Mouse (Mus musculus) hindlimb bud, embryonic 11.5 days (tissue): ENCODE measurements at regions not wholly inside any gene's neighbourhood (a gene's known extent, or its start where the extent isn't known, plus 50 kb on each side); places are given as distances from the start of the nearest gene placed in this dataset.

ENCODE experiments used
- DNase-seq: peaks from one replicate; pipeline ENCODE4 v3.0.0-alpha.2; 2012; ENCODE audit warnings: low read depth, low spot score; ENCODE audit errors: extremely low spot score

DNA sequence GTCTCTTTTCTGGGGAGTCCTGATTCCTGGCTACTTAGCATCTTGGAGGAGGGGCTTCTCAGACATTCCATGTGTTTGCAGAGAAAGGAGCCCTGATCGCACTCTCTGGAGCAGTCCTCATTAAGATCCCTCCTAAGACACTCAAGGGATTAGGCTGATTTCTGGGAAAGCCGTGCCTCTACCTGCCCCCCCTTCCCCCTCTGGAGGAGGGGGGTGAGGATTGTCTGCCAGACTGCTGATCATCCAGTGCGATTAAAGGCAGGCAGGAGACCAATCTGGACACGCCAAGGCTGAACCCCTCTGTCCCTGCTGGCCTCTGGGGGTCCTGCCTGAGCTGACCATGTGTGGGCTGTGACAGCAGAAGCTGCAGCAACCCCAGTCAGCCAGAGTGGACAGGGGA, 65.4 kb downstream of the Vegfa start:
- DNase-seq, result no peak

- no peak for DNase-seq
Measured at GRCm38 (mm10) chr17:45964031-45964430, 68.1 kb downstream of the Vegfa start.

DNA sequence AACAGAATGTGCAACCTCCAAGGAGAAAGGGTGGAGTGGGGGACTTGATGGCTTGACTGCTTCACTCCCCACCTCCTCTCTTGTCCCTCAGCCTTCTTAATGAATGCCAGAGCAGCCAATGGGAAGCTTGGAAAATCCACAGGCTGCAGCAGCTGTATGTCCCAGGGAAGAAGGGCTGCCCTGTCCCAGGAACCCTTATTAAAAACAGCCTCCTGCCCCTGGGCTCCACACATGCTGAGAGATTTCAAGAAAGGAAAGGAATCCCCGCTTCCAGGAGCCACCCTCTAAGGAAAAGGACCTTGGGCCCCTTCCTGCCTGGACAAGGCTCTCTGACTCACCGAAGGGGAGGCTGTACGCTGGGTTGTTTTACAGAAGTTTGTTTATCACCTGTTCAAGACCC, 68.8 kb downstream of the Vegfa start:
- DNase-seq, result no peak

DNA sequence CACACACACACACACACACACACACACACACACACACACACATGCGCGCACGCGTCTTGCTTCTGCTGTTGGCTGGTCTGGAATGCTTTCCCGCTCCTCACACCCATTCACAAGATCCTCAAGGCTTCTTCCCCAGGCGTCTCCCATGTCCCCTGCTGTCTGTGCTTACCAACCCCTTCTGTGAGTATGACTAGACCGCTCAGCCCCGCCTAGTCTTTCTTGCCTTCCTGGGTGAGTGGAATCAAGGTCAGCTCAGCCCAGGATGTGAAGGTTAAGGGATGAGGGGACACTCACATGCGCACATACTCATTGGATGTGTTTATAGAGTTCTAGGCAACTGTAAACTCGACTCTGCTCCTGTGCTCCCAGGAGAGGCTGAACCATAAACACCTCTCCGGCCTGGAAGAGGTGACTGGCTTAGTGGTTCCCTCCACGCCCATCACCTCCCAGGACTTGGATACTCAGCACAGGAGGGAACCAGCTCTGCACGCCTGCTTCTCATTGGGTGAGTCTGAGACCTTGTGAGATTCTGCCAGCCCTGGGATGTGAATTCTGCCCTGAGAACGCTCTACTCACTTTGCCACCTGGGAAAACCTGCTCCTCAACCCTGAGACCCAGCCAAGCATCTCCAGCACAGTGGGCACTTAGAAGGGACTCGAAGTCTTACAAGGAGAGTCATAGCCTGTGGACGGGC, 70.4 kb downstream of the Vegfa start:
- DNase-seq, result no peak

- no peak for DNase-seq
Measured at GRCm38 (mm10) chr17:45958094-45958881, 73.9 kb downstream of the Vegfa start.

DNA sequence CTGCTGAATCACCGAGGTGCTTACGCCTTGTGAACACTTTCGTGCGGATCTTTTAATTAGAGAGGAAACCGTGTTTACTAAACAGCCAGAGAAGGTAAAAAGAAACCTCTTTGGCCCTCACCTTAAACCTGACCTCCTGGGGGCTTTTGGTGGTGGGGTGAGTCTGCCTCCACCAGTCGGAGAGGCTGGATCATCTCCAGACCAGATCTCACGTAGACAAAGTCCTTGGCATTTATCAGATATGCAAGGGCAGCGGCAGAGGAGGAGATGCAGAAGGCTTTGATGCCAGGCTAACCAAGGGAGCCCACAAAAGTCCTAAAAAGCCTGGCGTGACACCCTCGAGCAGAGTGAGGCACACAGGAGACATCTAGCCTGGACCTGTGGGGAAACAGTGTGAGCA, 76.7 kb downstream of the Vegfa start:
- no peak for DNase-seq

DNA sequence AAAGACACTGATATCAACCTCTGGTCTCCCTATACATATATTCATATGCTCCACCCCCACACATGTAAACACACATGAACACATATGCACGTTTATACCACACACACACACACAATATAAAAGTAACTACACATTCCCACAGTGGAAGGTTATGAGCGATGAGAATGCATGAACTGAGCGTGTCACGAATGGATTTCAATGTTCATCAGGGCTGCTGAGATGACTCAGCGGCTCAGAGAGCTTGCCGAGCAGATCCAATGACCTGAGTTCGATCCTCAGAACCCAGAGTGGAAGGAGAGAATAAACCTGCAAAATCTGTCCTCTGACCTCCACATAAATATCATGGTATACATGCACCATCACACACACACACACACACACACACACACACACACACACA, 77.3 kb downstream of the Vegfa start:
- no peak for DNase-seq

DNA sequence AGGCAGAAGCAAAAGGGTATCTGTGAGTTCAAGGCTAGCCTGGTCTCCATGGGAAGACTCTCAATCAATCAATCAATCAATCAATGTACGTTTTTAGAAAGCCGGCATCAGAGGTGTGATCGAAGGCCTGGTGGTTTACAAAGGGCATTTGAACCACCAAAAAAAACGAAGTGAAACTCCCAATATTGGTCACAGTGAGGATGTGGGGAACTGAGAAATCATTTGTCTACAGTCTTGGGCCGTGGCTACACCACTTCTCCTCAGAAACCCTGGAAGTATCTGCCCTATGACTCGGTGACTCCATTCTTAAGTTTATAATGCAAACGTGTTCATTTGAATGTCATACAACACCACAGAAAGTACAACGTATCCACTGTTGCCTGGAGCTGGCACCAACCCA, 78.6 kb downstream of the Vegfa start:
- no peak for DNase-seq

DNA sequence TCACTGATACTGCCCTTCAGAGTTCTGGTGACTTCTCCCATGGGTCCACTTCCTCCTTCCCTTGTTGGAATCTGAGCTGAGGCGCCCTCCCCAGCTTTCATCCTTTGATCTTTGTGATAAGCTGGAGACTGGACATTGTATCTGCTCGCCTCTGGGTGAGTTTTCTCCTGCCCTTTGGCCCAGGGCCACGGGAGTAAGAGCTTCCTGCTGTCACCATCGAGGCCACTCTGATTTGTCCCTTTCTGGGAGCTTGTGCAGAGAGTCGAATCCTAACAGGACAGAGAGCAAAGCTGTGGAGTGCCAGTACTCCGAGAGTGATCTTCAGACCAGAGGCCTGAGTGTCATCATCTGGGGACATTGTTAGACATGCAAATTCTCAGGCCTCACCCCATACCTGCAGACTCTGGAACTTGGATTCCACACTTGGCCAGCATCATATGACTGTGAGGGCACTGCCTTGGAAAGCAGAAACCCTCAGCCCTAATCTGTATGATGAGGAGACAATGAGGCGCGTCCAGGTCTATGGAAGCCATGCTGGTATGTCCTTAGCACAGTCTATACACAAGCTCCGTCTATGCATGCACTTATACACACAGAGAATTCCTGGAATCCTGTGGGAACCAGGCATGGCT, 81.5 kb downstream of the Vegfa start:
- no peak for DNase-seq

DNA sequence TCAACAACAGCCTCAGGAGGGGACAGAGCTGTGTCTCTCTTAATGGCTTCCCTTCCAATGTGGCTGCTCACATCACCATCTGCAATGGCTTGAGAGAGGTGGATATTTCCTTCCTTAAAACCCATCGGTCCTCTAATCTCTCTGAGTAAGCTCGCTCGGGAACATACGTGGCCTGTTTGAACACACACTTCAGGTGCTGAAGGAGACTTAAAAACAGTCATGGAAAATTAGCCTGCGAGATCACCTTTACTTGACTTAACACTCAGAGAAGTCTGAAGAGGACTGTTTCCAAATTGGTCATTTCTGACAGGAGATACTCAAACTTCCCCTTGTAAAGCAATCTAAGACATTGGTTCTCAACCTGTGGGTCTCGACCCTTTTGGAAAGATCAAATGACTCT, 83.0 kb downstream of the Vegfa start:
- no peak for DNase-seq

DNA sequence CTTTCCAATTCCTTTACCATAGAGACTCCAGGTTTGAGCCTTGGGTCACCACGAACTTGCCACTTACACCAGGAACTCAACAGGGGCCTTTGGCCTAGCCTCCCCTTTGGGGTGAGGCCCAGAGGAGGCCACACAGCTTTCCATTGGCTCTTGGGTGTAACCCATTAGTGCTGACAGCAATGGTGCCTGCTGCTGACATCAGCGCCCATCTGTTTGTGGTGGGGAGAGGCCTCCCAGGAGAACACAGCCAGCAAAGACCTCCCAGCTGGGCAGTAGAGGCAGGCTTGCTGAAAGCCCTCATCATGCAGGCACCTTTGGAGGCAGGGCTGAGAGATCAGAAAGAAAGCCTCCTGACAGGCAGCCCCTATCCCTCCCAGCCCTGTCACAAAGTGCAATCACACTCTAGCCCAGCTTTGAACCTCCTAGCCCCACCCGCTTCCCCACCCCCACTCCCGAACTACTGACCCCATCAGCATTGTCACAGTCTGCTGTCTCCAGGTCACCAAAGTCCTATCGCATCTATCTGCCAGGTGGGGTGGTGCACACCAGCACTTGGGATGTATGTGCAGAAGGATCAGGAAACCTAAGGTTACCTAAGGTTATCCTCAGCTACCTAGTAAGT, 83.7 kb downstream of the Vegfa start:
- DNase-seq, result no peak

DNA sequence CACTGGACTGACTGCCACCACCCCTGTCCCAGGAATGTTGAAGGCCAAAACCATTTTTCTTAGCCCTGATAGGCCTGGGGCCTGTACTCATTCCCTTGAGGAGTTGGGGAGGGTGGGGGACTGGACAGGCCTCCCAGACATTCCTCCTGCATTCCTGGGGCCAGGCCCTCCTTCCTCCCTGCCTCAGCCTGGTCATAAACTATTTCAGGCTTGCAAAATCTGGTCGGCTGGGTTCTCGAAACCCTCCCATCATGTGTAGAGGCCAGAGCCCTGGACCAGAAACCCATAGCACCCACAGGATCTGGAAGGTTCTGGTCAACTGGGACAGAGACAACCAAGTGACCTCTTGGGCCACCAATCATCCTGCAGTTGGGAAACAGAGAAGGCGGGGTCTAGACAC, 87.2 kb downstream of the Vegfa start:
- DNase-seq, result no peak

DNA sequence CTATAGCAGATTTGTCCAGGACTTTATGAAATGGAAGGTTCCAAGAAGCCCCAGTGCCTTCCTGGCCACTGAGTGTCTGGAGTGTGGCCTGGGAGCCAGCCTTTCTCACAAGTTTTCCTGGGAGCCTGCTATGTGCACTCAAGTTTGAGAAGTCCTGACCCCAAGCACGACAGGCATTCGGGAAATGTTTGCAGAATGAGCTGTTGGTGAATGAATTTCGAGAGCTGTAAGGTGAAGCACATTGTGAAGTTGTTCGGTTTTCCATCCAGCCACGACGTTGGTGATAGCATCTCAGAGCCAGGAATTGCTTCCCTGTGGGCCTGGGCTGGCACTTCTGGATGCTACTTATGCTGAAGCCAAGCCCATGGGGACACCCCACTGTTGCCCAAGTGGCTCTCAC, 88.9 kb downstream of the Vegfa start:
- no peak for DNase-seq

- no peak for DNase-seq
Measured at GRCm38 (mm10) chr17:45941890-45942375, 90.2 kb downstream of the Vegfa start.

- DNase-seq, result no peak
Measured at GRCm38 (mm10) chr17:45940121-45940813, 91.9 kb downstream of the Vegfa start.

GRCm38 (mm10) chr17:45938284-45938683, 93.9 kb downstream of the Vegfa start:
- DNase-seq, result no peak

DNA sequence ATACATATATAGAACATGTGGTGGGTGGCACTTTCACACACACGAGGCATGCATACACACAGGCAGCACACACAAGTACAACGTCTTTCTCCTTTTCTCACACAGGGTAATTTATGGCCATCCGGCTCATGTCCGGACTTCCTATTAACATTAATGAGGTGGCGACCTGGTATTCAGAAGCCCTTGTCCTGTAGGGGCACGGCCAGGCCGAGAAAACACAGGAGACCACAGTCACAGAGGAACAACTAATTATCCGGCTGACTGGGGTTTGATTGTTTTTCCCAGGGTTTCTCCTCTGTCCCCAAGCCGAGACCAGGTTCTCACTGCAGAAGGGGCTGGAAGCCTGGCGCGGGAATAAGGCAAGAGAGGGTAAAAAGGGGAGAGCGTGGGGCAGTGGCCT, 95.6 kb downstream of the Vegfa start:
- no peak for DNase-seq

GRCm38 (mm10) chr17:45935291-45935690, 96.9 kb downstream of the Vegfa start:
- DNase-seq, result no peak

DNA sequence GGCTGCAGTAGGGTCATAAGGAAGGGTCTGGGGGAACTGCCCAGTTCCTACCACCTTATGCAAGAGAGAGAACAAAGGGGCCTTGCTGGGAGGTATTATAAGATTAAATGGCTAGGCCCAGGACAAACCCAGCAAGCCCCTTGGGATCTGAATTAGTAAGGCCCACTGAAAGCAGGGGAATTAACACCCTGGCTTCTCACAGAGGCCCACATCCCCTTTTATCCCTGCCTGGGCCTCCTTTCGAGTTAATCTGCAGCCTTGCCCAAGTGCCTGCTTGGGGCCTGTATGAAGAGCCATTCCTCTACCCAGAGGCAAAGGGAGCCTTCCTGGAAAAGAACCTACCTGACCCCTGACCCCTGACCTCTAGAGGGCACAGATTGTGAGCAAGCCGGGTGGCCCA, 98.2 kb downstream of the Vegfa start:
- no peak for DNase-seq

GRCm38 (mm10) chr17:45933034-45933433, 99.1 kb downstream of the Vegfa start:
- no peak for DNase-seq

DNA sequence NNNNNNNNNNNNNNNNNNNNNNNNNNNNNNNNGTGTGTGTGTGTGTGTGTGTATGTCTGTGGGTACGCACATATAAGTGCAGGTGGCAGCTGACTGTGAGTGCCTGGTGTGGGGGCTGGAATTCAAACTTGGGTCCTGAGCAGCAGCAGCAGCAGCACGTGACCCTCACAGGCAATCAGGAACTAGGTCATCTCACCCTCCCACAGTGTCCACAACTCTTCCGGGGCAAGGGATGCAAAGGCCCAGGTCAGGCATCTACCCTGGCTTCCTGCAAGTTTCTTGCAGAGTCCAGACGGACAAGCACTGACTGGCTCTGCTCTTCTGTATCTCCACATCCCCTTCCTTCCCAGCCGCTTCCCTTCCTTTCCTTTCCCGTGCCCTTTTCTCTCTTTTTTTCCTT, 99.6 kb downstream of the Vegfa start:
- no peak for DNase-seq
